Mouse (Mus musculus): ENCODE measurements around the gene Ccdc65.
A peak's percentile ranks its signal among the peaks of the same experiment; 100 is the strongest.
"Not testable (repeated sequence)": the region's sequence is repeated elsewhere in the genome, so short reads cannot be mapped to it uniquely, and the experiment has no call there.

Gene Ccdc65

DNA sequence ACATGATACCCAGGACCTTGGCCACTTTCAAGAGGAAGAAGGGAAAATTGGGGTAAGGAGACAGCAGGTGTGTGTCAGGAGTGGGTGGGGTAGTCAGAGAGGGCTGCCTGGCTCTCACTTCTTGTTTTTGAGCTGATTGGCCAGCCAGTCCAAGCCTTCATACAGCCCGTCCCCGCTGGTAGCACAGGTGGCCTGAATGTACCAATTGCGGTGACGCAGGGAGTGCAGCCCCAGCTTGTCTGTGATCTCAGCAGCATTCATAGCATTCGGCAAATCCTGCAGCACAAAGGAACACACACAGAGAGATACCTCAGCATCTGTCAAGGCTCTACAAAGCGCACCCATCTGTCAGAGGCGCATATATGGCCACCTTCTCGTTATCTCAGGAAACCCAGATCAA lies 32.2 kb downstream of the Ccdc65 start:
- no peak for DNase-seq

DNA sequence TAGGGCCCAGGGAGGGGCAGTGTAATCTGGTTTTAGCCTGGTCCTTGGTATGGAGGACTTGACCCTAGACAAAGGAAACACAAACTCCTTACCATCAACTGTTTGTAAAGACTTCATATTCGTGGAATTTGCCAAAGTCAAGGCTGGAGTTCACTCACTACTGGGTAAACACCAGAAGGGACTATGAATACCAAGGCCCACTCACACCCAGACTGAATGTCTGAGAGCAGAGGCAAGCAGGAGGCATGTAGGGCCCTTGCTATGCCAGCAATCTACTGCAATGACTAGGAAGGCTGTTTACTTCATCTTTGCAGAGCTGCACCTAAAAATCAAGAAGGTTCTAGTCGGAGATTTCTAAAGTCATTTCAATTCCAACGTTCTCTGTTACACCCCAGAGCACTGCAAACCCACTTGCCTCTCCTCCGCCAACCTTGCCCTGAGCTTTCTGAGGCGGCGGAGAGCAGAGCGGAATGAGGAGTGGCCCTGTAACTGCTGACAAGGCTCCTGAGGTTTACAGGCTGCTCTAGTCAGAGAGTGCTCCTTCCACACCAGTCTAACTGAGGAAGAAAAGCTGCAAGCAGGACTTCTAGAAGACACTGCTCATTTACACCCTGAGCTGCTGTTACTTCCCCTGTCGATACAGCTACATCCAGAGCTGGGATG lies 34.9 kb downstream of the Ccdc65 start:
- DNase-seq: no peak

DNA sequence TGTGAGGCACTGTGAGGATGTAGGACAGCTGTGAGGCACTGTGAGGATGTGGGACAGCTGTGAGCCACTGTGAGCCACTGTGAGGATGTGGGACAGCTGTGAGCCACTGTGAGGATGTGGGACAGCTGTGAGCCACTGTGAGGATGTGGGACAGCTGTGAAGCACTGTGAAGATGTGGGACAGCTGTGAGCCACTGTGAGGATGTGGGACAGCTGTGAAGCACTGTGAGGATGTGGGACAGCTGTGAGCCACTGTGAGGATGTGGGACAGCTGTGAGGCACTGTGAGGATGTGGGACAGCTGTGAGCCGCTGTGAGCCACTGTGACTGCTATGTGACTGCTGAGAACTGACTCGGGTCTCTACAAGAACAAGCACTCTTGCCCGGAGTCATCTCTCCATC lies 35.9 kb downstream of the Ccdc65 start:
- DNase-seq: not testable (repeated sequence)

DNA sequence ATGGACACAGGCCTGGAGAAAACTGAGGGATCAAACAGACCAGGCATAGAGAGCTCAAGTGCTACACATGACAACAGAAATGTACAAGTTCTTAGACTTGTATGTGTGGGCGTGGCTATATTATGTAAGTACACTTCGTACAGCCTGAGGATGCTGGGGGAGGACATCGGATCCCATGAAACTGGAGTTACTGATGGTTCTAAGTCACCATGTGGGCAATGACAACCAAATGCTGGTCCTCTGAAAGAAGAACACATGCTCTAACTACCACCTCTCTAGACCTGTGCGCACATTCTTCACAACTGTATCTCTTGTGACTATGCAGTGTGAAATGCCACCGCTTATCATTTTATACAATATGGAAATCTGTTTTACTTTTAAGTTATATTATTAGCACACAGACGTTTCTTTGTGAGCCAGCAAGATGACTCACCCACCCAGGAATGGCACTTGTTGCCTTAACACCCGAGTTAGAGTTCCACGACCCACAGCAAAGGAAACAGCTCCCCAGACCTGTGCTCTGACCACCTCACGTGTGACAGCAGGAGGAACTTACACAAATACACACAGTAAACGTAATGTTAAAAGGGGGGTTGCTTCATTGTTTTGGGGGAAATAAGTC lies 38.4 kb downstream of the Ccdc65 start:
- DNase-seq: no peak

DNA sequence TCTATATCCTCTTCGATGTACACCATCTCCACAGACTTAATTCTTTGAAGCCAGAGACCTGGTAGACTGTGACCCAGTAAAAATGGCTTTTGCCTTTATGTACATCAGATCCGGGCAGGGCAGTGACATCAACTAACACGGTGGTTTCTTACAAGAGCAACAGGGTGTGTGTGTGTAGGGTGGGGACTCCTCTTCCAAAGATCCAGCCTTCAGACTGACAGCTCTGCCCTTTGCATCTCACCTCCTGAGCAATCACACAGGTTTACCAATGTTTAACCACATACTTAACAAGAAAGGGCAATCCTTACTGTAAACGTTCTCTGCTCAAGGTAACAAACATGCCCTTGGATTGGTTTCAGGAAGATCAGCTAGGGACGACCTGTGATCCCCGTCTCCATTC lies 39.3 kb downstream of the Ccdc65 start:
- DNase-seq: no peak

DNA sequence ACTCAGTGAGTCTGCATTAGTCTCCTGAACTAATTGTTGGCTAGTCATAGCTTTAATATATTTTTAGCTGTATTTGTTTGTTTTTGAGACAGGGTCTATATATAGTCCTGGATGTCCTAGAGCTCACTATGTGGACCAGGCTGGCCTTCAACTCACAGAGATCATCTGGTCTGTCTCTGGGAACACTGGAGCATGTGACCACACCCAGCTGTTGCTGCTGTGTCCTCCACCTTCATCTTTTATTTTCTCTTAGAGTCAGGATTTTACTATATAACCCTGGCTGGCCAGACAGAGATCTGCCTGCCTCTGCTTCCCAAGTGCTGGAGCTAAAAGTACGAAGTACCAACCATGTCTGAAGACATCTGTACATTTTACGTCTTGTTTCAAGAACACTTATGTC lies 41.1 kb downstream of the Ccdc65 start:
- DNase-seq: no peak

DNA sequence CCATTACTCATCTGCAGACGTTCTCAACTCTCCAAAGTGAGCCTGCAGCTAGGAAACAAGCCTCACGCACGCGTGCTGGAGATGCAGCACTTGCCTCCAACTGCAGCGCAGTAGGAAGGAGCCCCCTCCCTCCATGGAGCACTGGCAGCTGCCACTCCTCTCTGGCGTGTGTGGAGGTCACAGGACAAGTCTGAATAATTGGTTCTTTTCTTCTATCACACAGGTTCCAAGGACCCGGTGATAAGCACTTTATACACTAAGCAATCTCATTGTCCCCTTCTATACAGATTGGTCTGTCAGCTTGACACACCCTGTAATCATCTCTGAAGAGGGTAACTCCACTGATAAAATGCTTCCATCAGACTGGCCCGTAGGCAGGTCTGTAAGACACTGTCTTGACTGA lies 45.0 kb downstream of the Ccdc65 start:
- DNase-seq: peak; percentile 42

DNA sequence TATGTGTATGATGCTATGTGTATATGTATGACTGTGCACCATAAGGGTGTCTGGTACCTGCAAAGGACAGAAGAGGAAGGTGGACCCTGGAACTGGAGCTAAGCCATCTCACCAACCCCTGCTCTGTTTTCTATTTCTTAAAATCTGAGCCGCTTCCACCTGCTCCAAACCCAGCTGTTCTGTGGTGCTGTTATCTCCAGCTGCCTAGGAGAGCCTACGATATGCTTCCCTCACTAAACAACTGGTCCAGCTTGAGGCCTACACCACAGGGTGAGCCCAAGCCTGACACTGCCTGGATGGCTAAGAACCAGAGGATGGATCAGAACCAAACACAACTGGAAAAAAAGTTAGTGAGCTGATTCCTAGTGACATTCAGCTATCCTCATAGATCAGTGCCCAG lies 46.1 kb downstream of the Ccdc65 start:
- no peak for DNase-seq

DNA sequence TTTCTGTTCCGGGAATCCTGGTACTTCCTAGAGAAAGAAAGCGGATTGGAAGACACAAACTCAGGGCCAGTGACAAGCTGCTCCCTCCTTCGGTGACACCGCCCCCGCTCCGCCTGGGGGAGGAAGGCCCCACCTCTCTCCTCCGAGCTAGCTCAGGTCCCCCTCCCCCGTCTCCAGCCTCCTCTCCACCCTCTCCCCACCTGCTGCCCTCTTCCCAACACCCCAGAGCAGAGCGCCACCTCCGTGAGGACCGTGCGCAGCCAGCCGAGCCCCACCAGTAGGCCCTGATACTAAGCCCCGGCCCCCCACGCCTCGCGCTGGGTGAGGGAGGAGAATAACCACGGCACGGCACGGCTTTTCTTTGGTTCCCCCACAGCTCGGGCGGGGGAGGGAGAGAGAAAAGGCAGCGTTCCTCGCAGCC lies 54.2 kb downstream of the Ccdc65 start:
- peak; percentile 78 for DNase-seq

DNA sequence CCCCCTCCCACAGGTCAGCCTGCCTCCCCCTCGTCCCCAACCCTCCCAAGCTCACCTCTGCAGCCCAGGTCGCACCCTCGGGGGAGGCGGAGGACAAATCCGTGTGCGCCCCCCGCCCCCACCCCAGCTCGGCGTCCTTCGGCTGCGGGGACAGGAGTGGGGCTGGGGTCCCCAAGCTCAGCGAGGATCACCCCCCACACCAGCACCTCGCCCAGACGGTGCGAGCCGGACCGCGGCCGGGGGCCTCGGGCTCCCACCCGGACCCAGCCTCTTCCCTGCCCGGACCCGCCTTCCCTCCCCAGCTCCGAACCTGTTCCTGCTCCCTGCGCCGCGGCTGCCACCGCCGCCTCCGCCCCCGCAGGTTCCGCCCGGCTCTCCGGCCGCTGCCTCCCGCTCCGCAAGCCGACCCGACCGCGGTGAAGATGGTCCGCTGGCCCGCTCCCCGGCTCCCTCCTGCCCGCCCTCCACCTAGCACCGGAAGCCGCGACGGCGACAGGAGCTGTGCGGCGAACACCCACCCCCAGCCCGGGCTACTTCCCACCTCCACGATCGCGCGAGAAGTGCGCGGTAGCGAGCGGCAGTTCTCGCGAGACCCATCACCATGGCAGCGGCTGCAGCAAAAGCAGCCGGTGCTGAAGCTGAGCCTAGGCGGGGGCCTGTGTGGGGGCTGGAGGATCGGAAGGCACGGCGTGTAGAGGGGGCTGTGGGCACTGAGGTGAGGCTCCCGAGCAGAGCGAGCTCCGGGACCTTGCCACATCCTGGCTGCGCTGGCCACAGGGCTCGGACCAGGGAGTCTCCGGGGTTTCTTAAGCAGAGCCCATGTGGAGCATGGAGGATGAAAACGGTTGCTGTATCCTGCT lies 54.9 kb downstream of the Ccdc65 start, which contains the start of gene Arf3:
Gene Arf3, minus strand, starts transcription at position 545 of the 860 bp plus-strand sequence.
- DNase-seq: peak; percentile 98

DNA sequence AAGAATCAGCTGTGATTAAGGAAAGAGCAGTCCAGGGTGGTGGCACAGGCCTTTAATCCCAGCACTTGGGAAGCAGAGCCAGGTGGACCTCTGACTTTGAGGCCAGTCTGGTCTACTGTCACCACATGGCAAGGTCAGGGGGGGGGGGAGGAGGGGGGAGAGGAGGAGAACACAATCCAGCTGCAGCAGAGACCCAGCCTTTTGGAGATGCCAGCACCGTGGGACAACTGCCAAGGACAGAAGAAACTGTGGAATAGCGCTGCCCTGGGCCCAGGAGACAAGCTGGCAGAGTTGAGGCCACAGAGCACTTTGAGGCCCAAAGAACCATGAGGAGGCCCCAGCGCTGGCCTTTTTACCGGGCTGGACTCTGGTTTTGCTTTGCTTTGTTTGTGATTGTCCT lies 57.9 kb downstream of the Ccdc65 start:
- DNase-seq: no peak

DNA sequence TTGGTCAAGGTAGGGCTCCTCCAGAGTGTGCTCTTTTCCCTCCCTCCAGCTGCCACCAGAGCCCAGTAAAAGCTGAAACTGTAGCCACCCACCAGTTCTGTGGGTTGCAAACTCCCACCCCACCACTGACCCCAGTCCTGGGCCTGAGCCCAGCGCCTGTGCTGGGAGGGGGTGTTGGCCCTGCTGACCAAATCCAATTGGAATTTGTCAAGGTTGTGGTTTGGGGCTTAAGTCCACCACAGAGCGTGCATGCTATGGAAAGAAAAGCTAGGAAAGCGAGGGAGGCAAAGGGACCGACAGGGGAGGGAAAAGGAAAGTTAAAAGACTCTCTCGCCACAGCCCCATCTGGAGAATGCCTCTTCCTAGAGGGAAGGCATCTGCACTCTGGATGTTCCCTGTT lies 60.3 kb downstream of the Ccdc65 start:
- DNase-seq: no peak

DNA sequence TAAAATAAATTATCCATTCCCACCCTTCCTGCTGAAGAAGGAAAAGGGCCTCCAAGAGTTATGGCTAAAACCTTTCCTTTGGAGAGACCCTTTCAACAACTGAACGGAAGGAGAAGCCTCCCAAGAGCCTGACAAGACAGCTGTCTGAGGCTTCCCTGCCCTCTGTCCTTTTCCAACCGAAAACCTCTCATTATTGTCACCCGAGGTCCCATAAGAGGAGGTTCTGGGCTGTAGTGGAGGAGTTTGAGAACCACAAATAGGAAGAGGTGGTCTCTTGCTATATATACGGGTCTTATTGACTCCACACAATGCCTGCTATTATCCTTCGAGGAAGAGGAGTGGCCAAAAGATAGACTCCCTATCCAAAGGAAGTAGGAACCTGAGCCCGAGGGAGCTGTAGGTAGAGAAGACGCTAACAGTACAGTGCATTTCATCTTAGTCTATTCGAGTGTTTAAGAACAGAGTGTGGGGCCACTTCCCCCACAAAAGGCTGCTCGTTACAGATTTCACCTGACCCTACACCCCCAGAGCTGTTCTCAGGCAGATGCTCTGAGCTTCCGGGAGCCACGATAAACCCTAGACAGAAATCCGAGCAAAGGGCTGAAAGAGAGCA lies 63.9 kb downstream of the Ccdc65 start:
- DNase-seq: no peak

DNA sequence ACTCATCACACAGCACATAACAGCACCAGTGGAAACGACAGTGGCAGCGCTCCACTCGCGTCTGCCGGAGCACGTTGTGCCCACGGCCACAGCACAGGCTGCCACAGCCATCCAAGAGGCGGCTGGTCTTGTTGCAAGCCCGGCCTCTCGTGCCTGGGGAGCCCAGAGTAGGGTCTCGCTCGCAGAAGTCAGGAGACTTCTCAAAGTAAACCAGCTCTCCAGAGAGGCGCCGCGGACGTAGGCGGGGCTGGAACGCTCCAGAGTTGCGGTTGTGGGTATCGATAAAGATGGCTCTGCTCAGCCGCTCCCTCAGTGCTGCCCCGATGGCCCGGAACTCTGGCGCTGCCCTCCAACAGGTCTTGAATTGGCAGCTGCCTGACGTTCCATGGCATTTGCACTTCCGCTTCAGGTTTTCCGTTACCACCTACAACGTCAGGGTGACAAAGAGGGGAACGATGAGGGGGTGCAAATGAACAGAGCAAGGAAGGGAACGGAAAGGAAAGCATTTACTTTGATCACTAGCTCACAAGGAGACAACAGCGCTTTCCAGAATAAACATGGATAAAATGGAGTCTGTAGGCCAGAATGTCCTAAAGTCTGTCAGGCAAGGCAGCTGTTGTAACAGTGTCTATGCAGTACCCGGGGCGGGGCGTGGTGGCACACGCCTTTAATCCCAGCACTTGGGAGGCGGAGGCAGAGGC lies 64.7 kb downstream of the Ccdc65 start:
- no peak for DNase-seq
